Mouse (Mus musculus) B cell, adult 2 months (primary cell): Measurements from ENCODE around the gene Pard3b.

Experiments
- DNase-seq, 2 experiments: peaks; one replicate each; pipeline ENCODE4 v3.0.0; 2022

Pard3b gene

GRCm38 (mm10) chr1:61756771-61757170, 118.1 kb downstream of the Pard3b start:
- no peak for DNase-seq

- peak; percentile 50 to 54 for DNase-seq
Measured at GRCm38 (mm10) chr1:61771213-61771612, 132.6 kb downstream of the Pard3b start.

- no peak for DNase-seq
Measured at GRCm38 (mm10) chr1:61778731-61779130, 140.1 kb downstream of the Pard3b start.

- DNase-seq, result no peak
Measured at GRCm38 (mm10) chr1:61779906-61780305, 141.3 kb downstream of the Pard3b start.

- DNase-seq, result no peak
Measured at GRCm38 (mm10) chr1:61796296-61796695, 157.7 kb downstream of the Pard3b start.

- DNase-seq, result no peak
Measured at GRCm38 (mm10) chr1:61820213-61820612, 181.6 kb downstream of the Pard3b start.

- no peak for DNase-seq
Measured at GRCm38 (mm10) chr1:61825560-61826191, 187.1 kb downstream of the Pard3b start.

GRCm38 (mm10) chr1:61837006-61837544, 198.5 kb downstream of the Pard3b start:
- DNase-seq, result no peak

GRCm38 (mm10) chr1:61846606-61847005, 208.0 kb downstream of the Pard3b start:
- DNase-seq, result no peak

- DNase-seq, result no peak
Measured at GRCm38 (mm10) chr1:61849029-61849714, 210.5 kb downstream of the Pard3b start.

- DNase-seq, result no peak
Measured at GRCm38 (mm10) chr1:61850471-61850870, 211.8 kb downstream of the Pard3b start.

- DNase-seq, result no peak
Measured at GRCm38 (mm10) chr1:61851176-61851575, 212.6 kb downstream of the Pard3b start.

- DNase-seq, result no peak
Measured at GRCm38 (mm10) chr1:61867286-61868082, 228.9 kb downstream of the Pard3b start.

- DNase-seq, result no peak
Measured at GRCm38 (mm10) chr1:61874875-61875274, 236.3 kb downstream of the Pard3b start.

GRCm38 (mm10) chr1:61879706-61880470, 241.3 kb downstream of the Pard3b start:
- DNase-seq, result no peak

- no peak for DNase-seq
Measured at GRCm38 (mm10) chr1:61896048-61896447, 257.4 kb downstream of the Pard3b start.

GRCm38 (mm10) chr1:61903271-61904007, 264.8 kb downstream of the Pard3b start:
- DNase-seq, result no peak

GRCm38 (mm10) chr1:61904036-61904435, 265.4 kb downstream of the Pard3b start:
- DNase-seq, result no peak

GRCm38 (mm10) chr1:61912931-61913330, 274.3 kb downstream of the Pard3b start:
- no peak for DNase-seq

GRCm38 (mm10) chr1:61924958-61925357, 286.3 kb downstream of the Pard3b start:
- DNase-seq, result no peak

- DNase-seq, result no peak
Measured at GRCm38 (mm10) chr1:61925541-61925940, 286.9 kb downstream of the Pard3b start.
